ENCODE assay signal across 7 mouse cellular contexts in the genomic region with DNA sequence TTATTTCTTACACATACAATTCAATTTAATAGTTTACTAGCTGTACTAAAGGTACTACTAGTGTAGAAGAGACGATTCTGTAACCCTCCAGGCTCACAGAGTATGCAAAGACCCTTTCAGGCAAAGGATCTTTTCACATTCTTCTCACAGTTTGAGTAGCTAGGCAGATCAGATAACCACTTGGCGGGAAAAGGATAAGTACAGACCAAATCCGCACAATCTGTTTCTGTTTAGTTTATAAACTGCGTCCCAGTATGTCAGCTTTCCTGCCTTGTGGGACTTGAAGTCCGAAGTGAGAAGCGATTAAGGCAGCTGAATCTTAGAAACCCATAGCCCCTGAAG. TPM values are rescaled to one million over a fixed set of nuclear protein-coding genes. Genes with fewer than 3 reads are reported as not detected.
DNase-seq lines count a peak whose midpoint lies in the region; ATAC-seq and TF ChIP-seq lines count a peak whose summit lies in the region.

No protein-coding gene starts in this region.

- ATAC-seq in megakaryocyte, adult 5-6 weeks (ENCODE audit: poor library complexity, severe bottlenecking) = no peak
- no peak for ATAC-seq in forebrain, embryonic 14.5 days
- no peak for ATAC-seq in liver, embryonic 11.5 days (replicated peaks; ENCODE audit: low FRiP score)
- ATAC-seq in stomach, postnatal 0 days (ENCODE audit: low FRiP score, low TSS enrichment) = no peak

- peaks cover 10% of the 10 kb centered on the region for H3K36me3 ChIP-seq in megakaryocyte, embryonic 14.5 days (replicated peaks; ENCODE audit: low read length)
- no peaks in the 10 kb centered on the region for H3K36me3 ChIP-seq in forebrain, embryonic 14.5 days (ENCODE audit: control insufficient read depth, insufficient read depth, low read length)
- H3K36me3 ChIP-seq in liver, embryonic 11.5 days (ENCODE audit: control insufficient read depth, insufficient read depth, low read length) = no peaks in the 10 kb centered on the region
- H3K36me3 ChIP-seq in stomach, postnatal 0 days (ENCODE audit: control insufficient read depth, insufficient read depth, low read length) = no peaks in the 10 kb centered on the region

- H3K27ac ChIP-seq in forebrain, embryonic 14.5 days (ENCODE audit: low read depth, low read length) = no peak overlapping the region
- peak overlapping the region; percentile 55 for H3K27ac ChIP-seq in liver, embryonic 11.5 days (ENCODE audit: low read depth, low read length)
- H3K27ac ChIP-seq in stomach, postnatal 0 days (replicated peaks) = no peak overlapping the region

- no peak for TF ChIP-seq EP300 in stomach, postnatal 0 days (optimal IDR thresholded peaks at IDR 0.05)

- H3K4me2 ChIP-seq in forebrain, embryonic 14.5 days (ENCODE audit: low read length) = peak overlapping the region; percentile 46
- peak overlapping the region; percentile 68 for H3K4me2 ChIP-seq in liver, embryonic 11.5 days
- H3K4me2 ChIP-seq in stomach, postnatal 0 days (replicated peaks; ENCODE audit: low read depth) = peak overlapping the region; percentile 49

- no peaks in the 10 kb centered on the region for H3K27me3 ChIP-seq in megakaryocyte, embryonic 14.5 days (replicated peaks)
- no peaks in the 10 kb centered on the region for H3K27me3 ChIP-seq in forebrain, embryonic 14.5 days (replicated peaks; ENCODE audit: control insufficient read depth, insufficient read depth, low read length)
- H3K27me3 ChIP-seq in liver, embryonic 11.5 days (replicated peaks; ENCODE audit: control insufficient read depth, insufficient read depth, low read length) = no peaks in the 10 kb centered on the region
- no peaks in the 10 kb centered on the region for H3K27me3 ChIP-seq in stomach, postnatal 0 days (ENCODE audit: control insufficient read depth, insufficient read depth, low read length)

- H3K4me3 ChIP-seq in megakaryocyte, embryonic 14.5 days (replicated peaks) = peak overlapping the region; percentile 100
- H3K4me3 ChIP-seq in forebrain, embryonic 14.5 days (ENCODE audit: low read depth, low read length) = peak overlapping the region; percentile 78
- H3K4me3 ChIP-seq in liver, embryonic 11.5 days (ENCODE audit: low read depth, low read length) = peak overlapping the region; percentile 84
- peak overlapping the region; percentile 89; the same call in 1 of the 2 replicates for H3K4me3 ChIP-seq in stomach, postnatal 0 days (ENCODE audit: low read depth, low read length)

- TF ChIP-seq CTCF in stomach, postnatal 0 days (IDR thresholded peaks at IDR 0.05; ENCODE audit: low read depth) = no peak

- H3K9me3 ChIP-seq in megakaryocyte, embryonic 14.5 days = no peaks in the 10 kb centered on the region
- no peaks in the 10 kb centered on the region for H3K9me3 ChIP-seq in forebrain, embryonic 14.5 days (replicated peaks; ENCODE audit: control insufficient read depth, low read length)
- no peaks in the 10 kb centered on the region for H3K9me3 ChIP-seq in liver, embryonic 11.5 days (ENCODE audit: control insufficient read depth, low read length)
- no peaks in the 10 kb centered on the region for H3K9me3 ChIP-seq in stomach, postnatal 0 days (ENCODE audit: control insufficient read depth, low read length)

- WGBS in forebrain, embryonic 14.5 days = under 1% methylated on average over 6 of the region's 6 CpGs
- WGBS in liver, embryonic 11.5 days = under 1% methylated on average over 6 of the region's 6 CpGs
- WGBS in stomach, postnatal 0 days = under 1% methylated on average over 6 of the region's 6 CpGs

- H3K4me1 ChIP-seq in megakaryocyte, embryonic 14.5 days = peaks cover 24% of the 10 kb centered on the region
- H3K4me1 ChIP-seq in forebrain, embryonic 14.5 days (ENCODE audit: control insufficient read depth, insufficient read depth, low read length) = peaks cover 7% of the 10 kb centered on the region
- peaks cover 7% of the 10 kb centered on the region for H3K4me1 ChIP-seq in liver, embryonic 11.5 days (replicated peaks; ENCODE audit: control insufficient read depth, insufficient read depth, low read length)
- H3K4me1 ChIP-seq in stomach, postnatal 0 days (replicated peaks; ENCODE audit: control insufficient read depth, insufficient read depth) = no peaks in the 10 kb centered on the region; the same call in 1 of the 2 replicates

- no peak for DNase-seq in forebrain, embryonic 14.5 days (ENCODE audit: low spot score)
- DNase-seq in liver, embryonic 11.5 days (ENCODE audit: low spot score) = no peak
- DNase-seq in stomach, postnatal 0 days (ENCODE audit: low spot score) = no peak
- DNase-seq in gastrocnemius, postnatal 10 days = no peak
- DNase-seq in layer of hippocampus, adult 9-10 months (ENCODE audit: low spot score) = no peak

- H3K9ac ChIP-seq in forebrain, embryonic 14.5 days (ENCODE audit: low read length) = peak overlapping the region; percentile 41; the same call in 1 of the 2 replicates
- peak overlapping the region; percentile 86 for H3K9ac ChIP-seq in liver, embryonic 11.5 days (ENCODE audit: low read depth, low read length)
- no peak overlapping the region for H3K9ac ChIP-seq in stomach, postnatal 0 days (ENCODE audit: low read length)

RNA-seq across cellular contexts. Expression of gene Brms1l, which starts 0.3 kb away (rescaled TPM):
- 28.6 TPM in 1 of 2 replicates, not detected in the other for polyA plus RNA-seq in megakaryocyte, embryonic 14.5 days (2012; ENCODE audit: insufficient read depth, low replicate concordance)
- total RNA-seq in megakaryocyte, adult 5-6 weeks (2015) = 12.6 and 12.8 TPM in 2 replicates
- 13.8 and 14.0 TPM in 2 replicates for total RNA-seq in megakaryocyte, adult 5-6 weeks (2017)
- polyA plus RNA-seq in forebrain, embryonic 14.5 days (2014; fragmentation: Nextera tagmentation; extraction: Ambion mirVana) = 45.1 and 47.4 TPM in 2 replicates
- 30.8 and 32.1 TPM in 2 replicates for polyA plus RNA-seq in liver, embryonic 11.5 days (2014; fragmentation: Nextera tagmentation; extraction: Ambion mirVana)
- polyA plus RNA-seq in stomach, postnatal 0 days (2015; fragmentation: Nextera tagmentation; extraction: Ambion mirVana) = 15.5 TPM in 2 replicates
- 10 to 100 TPM; 15.4 to 22.2 TPM for total RNA-seq in gastrocnemius, postnatal 10 days (2021)

RNA-seq across cellular contexts. Expression of gene Ralgapa1, which starts 14.9 kb away (rescaled TPM):
- 6.6 TPM in 1 of 2 replicates, not detected in the other for polyA plus RNA-seq in megakaryocyte, embryonic 14.5 days (2012; ENCODE audit: insufficient read depth, low replicate concordance)
- 33.7 and 39.3 TPM in 2 replicates for total RNA-seq in megakaryocyte, adult 5-6 weeks (2015)
- 25.6 and 36.6 TPM in 2 replicates for total RNA-seq in megakaryocyte, adult 5-6 weeks (2017)
- polyA plus RNA-seq in forebrain, embryonic 14.5 days (2014; fragmentation: Nextera tagmentation; extraction: Ambion mirVana) = 16.6 and 22.2 TPM in 2 replicates
- 12.0 and 12.3 TPM in 2 replicates for polyA plus RNA-seq in liver, embryonic 11.5 days (2014; fragmentation: Nextera tagmentation; extraction: Ambion mirVana)
- 7.9 and 8.8 TPM in 2 replicates for polyA plus RNA-seq in stomach, postnatal 0 days (2015; fragmentation: Nextera tagmentation; extraction: Ambion mirVana)
- 10 to 100 TPM; 33.2 to 39.5 TPM for total RNA-seq in gastrocnemius, postnatal 10 days (2021)
